Mouse (Mus musculus) forebrain, embryonic 11.5 days (tissue): ENCODE measurements at regions not wholly inside any gene's neighbourhood (a gene's known extent, or its start where the extent isn't known, plus 50 kb on each side); places are given as distances from the start of the nearest gene placed in this dataset.
A peak's percentile ranks its signal among the peaks of the same experiment; 100 is the strongest.

Source experiments
- ATAC-seq: fragments of 200-750 bp; cut with Nextera tagmentation; replicated peaks from 2 replicates; pipeline ENCODE4 v1.8.0; 2017; ENCODE audit warnings: moderate TSS enrichment; ENCODE audit not compliant: low FRiP score
- DNase-seq: peaks from one replicate; pipeline ENCODE4 v3.0.0-alpha.2; 2017; ENCODE audit warnings: low spot score
- H3K27ac ChIP-seq: fragments of 300-500 bp; sonication (generic); 2 replicates; pipeline ENCODE4 v1.5.1; 2014; ENCODE audit warnings: low read depth, low read length
- H3K27me3 ChIP-seq: fragments of 300-500 bp; sonication (generic); 2 replicates; pipeline ENCODE4 v1.6.1; 2014; ENCODE audit warnings: mild to moderate bottlenecking, low read length, mixed read lengths; ENCODE audit not compliant: control insufficient read depth, insufficient read depth
- H3K36me3 ChIP-seq: fragments of 300-500 bp; sonication (generic); 2 replicates; pipeline ENCODE4 v1.6.1; 2014; ENCODE audit warnings: mild to moderate bottlenecking, low read length, moderate library complexity, mixed read lengths; ENCODE audit not compliant: control insufficient read depth, insufficient read depth
- H3K4me1 ChIP-seq: fragments of 300-500 bp; sonication (generic); replicated peaks from 2 replicates; pipeline ENCODE4 v1.6.1; 2014; ENCODE audit warnings: low read length, mixed read lengths; ENCODE audit not compliant: control insufficient read depth, insufficient read depth
- H3K4me2 ChIP-seq: fragments of 300-500 bp; sonication (generic); 2 replicates; pipeline ENCODE4 v1.6.1; 2014; ENCODE audit warnings: low read depth, mild to moderate bottlenecking, low read length, moderate library complexity, mixed read lengths; ENCODE audit not compliant: severe bottlenecking
- H3K4me3 ChIP-seq: fragments of 300-500 bp; sonication (generic); 2 replicates; pipeline ENCODE4 v1.5.1; 2014; ENCODE audit warnings: low read depth, low read length
- H3K9ac ChIP-seq: fragments of 300-500 bp; sonication (generic); 2 replicates; pipeline ENCODE4 v1.6.1; 2014; ENCODE audit warnings: low read length
- H3K9me3 ChIP-seq: fragments of 300-500 bp; sonication (generic); 2 replicates; pipeline ENCODE4 v1.6.1; 2016; ENCODE audit warnings: low read length, mixed read lengths; ENCODE audit not compliant: control insufficient read depth
- WGBS: fragments of 180-500 bp; shearing (Covaris S2); extraction: QIAGEN DNeasy Blood & Tissue Kit; methylation state at CpG from one replicate; pipeline ENCODE4 v1.1.7; 2014; 5-methylcytosine and 5-hydroxymethylcytosine counted together

GRCm38 (mm10) chr17:9750046-9750445 is 80.5 kb upstream of the Pabpc6 start:
- no peak overlapping the region for H3K4me3 ChIP-seq
- H3K4me1 ChIP-seq, result no peaks in the 10 kb centered on the region
- no peak overlapping the region for H3K9ac ChIP-seq
- H3K9me3 ChIP-seq, result no peaks in the 10 kb centered on the region
- DNase-seq, result no peak
- no peaks in the 10 kb centered on the region for H3K27me3 ChIP-seq
- no peaks in the 10 kb centered on the region for H3K36me3 ChIP-seq
- no peak overlapping the region for H3K4me2 ChIP-seq
- no peak overlapping the region for H3K27ac ChIP-seq
- ATAC-seq, result no peak
- 97% methylated on average over 8 of the region's 8 CpGs for WGBS

GRCm38 (mm10) chr17:9749301-9749700 is 79.8 kb upstream of the Pabpc6 start:
- Histone ChIP-seq H3K27me3 (no peaks in the 10 kb centered on the region), H3K27ac (no peak overlapping the region), H3K9ac (no peak overlapping the region), H3K4me3 (no peak overlapping the region), H3K4me2 (no peak overlapping the region), H3K36me3 (no peaks in the 10 kb centered on the region), H3K4me1 (no peaks in the 10 kb centered on the region), H3K9me3 (no peaks in the 10 kb centered on the region)
- DNase-seq (no peak), ATAC-seq (no peak)
- WGBS, result 96% methylated on average over 3 of the region's 3 CpGs

- Histone ChIP-seq H3K4me2 (no peak overlapping the region), H3K9me3 (no peaks in the 10 kb centered on the region), H3K4me1 (no peaks in the 10 kb centered on the region), H3K9ac (no peak overlapping the region), H3K4me3 (no peak overlapping the region), H3K27ac (no peak overlapping the region), H3K36me3 (no peaks in the 10 kb centered on the region), H3K27me3 (no peaks in the 10 kb centered on the region)
- WGBS, result 93% methylated on average over 2 of the region's 2 CpGs
- ATAC-seq (no peak), DNase-seq (no peak)
Observed at GRCm38 (mm10) chr17:9747893-9748292, 78.4 kb upstream of the Pabpc6 start.

GRCm38 (mm10) chr17:9743342-9743741 is 73.8 kb upstream of the Pabpc6 start:
- ATAC-seq (no peak), DNase-seq (no peak)
- H3K27ac ChIP-seq, result no peak overlapping the region
- no peaks in the 10 kb centered on the region for H3K36me3 ChIP-seq
- H3K4me1 ChIP-seq, result no peaks in the 10 kb centered on the region
- 90% methylated on average over 5 of the region's 5 CpGs for WGBS
- no peak overlapping the region for H3K9ac ChIP-seq
- H3K27me3 ChIP-seq, result no peaks in the 10 kb centered on the region
- no peak overlapping the region for H3K4me3 ChIP-seq
- H3K4me2 ChIP-seq, result no peak overlapping the region
- H3K9me3 ChIP-seq, result no peaks in the 10 kb centered on the region

- Histone ChIP-seq H3K9ac (no peak overlapping the region), H3K4me1 (no peaks in the 10 kb centered on the region), H3K4me3 (no peak overlapping the region), H3K36me3 (no peaks in the 10 kb centered on the region), H3K27me3 (no peaks in the 10 kb centered on the region), H3K27ac (no peak overlapping the region), H3K9me3 (no peaks in the 10 kb centered on the region), H3K4me2 (no peak overlapping the region)
- 81% methylated on average over 5 of the region's 5 CpGs for WGBS
- no peak for ATAC-seq
- no peak for DNase-seq
Observed at GRCm38 (mm10) chr17:9741321-9741720, 71.8 kb upstream of the Pabpc6 start.

GRCm38 (mm10) chr17:9729020-9729419 is 59.5 kb upstream of the Pabpc6 start:
- ATAC-seq (no peak), DNase-seq (no peak)
- Histone ChIP-seq H3K27ac (no peak overlapping the region), H3K4me1 (peaks cover 10% of the 10 kb centered on the region; the same call in 1 of the 2 replicates), H3K4me3 (no peak overlapping the region), H3K9me3 (no peaks in the 10 kb centered on the region), H3K36me3 (no peaks in the 10 kb centered on the region), H3K4me2 (no peak overlapping the region), H3K9ac (no peak overlapping the region), H3K27me3 (no peaks in the 10 kb centered on the region)
- WGBS, result 73% methylated on average over 3 of the region's 3 CpGs

- ATAC-seq (peak; percentile 71), DNase-seq (peak; percentile 65)
- no peaks in the 10 kb centered on the region for H3K36me3 ChIP-seq
- H3K27me3 ChIP-seq, result no peaks in the 10 kb centered on the region
- no peak overlapping the region for H3K4me3 ChIP-seq
- H3K4me1 ChIP-seq, result peaks cover 20% of the 10 kb centered on the region; the same call in 1 of the 2 replicates
- no peak overlapping the region for H3K4me2 ChIP-seq
- no peak overlapping the region for H3K9ac ChIP-seq
- H3K9me3 ChIP-seq, result no peaks in the 10 kb centered on the region
- H3K27ac ChIP-seq, result peak overlapping the region; percentile 8
- 15% methylated on average over 10 of the region's 10 CpGs for WGBS
Observed at GRCm38 (mm10) chr17:9725704-9726469, 56.4 kb upstream of the Pabpc6 start.

GRCm38 (mm10) chr17:9723484-9723883 is 54.0 kb upstream of the Pabpc6 start:
- H3K4me2 ChIP-seq, result no peak overlapping the region
- WGBS, result 31% methylated on average over 4 of the region's 4 CpGs
- no peak overlapping the region for H3K4me3 ChIP-seq
- no peak overlapping the region for H3K9ac ChIP-seq
- DNase-seq (no peak), ATAC-seq (no peak)
- H3K27ac ChIP-seq, result no peak overlapping the region
- H3K36me3 ChIP-seq, result no peaks in the 10 kb centered on the region
- no peaks in the 10 kb centered on the region for H3K27me3 ChIP-seq
- H3K9me3 ChIP-seq, result no peaks in the 10 kb centered on the region
- peaks cover 20% of the 10 kb centered on the region; the same call in 1 of the 2 replicates for H3K4me1 ChIP-seq

- no peak for DNase-seq
- Histone ChIP-seq H3K4me1 (peaks cover 20% of the 10 kb centered on the region; the same call in 1 of the 2 replicates), H3K9ac (no peak overlapping the region), H3K9me3 (no peaks in the 10 kb centered on the region), H3K4me2 (no peak overlapping the region), H3K27ac (no peak overlapping the region; the same call in 1 of the 2 replicates), H3K36me3 (no peaks in the 10 kb centered on the region), H3K4me3 (no peak overlapping the region), H3K27me3 (no peaks in the 10 kb centered on the region)
- 2% methylated on average over 4 of the region's 4 CpGs for WGBS
- no peak for ATAC-seq
Observed at GRCm38 (mm10) chr17:9722709-9723108, 53.2 kb upstream of the Pabpc6 start.
